Mouse (Mus musculus): Measurements from ENCODE around the gene Tspan6. TPM values are rescaled to one million over a fixed set of nuclear protein-coding genes. Genes with fewer than 3 reads are reported as not detected.
A peak's percentile ranks its signal among the peaks of the same experiment; 100 is the strongest.

The Tspan6 gene
- total RNA-seq (2012; rRNA removed), result 23.9 and 27.1 TPM in 2 replicates

GRCm38 (mm10) chrX:133898014-133898542 lies at the start of gene Tspan6:
TSS of gene Tspan6 (minus strand) at chrX:133898429.
- Histone ChIP-seq H3K27ac (ENCODE audit: insufficient read depth, low read depth, low read length, poor library complexity, severe bottlenecking) (no peak within 1 kb of the TSS), H3K36me3 (ENCODE audit: control insufficient read depth, insufficient read depth, low read length, poor library complexity, severe bottlenecking) (no peaks in the 10 kb centered on the region), H3K9me3 (ENCODE audit: control insufficient read depth, insufficient read depth, low read depth, low read length) (no peaks in the 10 kb centered on the region)

GRCm38 (mm10) chrX:133947427-133947826 lies 49.2 kb upstream of the Tspan6 start:
- in situ Hi-C loops (cut with MboI; ENCODE audit: low sequenced_read_pairs in 2 of 2, unreplicated experiment in 2 of 2), result no loop called here
- H3K27ac ChIP-seq (ENCODE audit: insufficient read depth, low read depth, low read length, poor library complexity, severe bottlenecking), result no peak overlapping the region
- H3K4me3 ChIP-seq (ENCODE audit: insufficient read depth in 1 of 2, low read depth in 1 of 2, low read length in 2 of 2, poor library complexity in 1 of 2, severe bottlenecking in 1 of 2), result no peak overlapping the region
- no peaks in the 10 kb centered on the region for H3K36me3 ChIP-seq (ENCODE audit: control insufficient read depth, insufficient read depth, low read length, poor library complexity, severe bottlenecking)
- TF ChIP-seq ZC3H11A (IDR thresholded peaks at IDR 0.05; ENCODE audit: borderline replicate concordance, low read depth, low read length) (peak; percentile 75), ZNF384 (IDR thresholded peaks at IDR 0.05; ENCODE audit: low read depth, low read length) (no peak), CHD2 (IDR thresholded peaks at IDR 0.05; ENCODE audit: low read depth, low read length) (no peak), HCFC1 (IDR thresholded peaks at IDR 0.05; ENCODE audit: borderline replicate concordance, insufficient read depth, low read length) (no peak), MAFK (IDR thresholded peaks at IDR 0.05; ENCODE audit: insufficient read depth, low read depth, low read length) (no peak)
- DNase-seq (ENCODE audit: low read depth, low spot score), result peak; percentile 11
- no peaks in the 10 kb centered on the region for H3K4me1 ChIP-seq (ENCODE audit: control insufficient read depth in 2 of 2, insufficient read depth in 2 of 2, low read length in 2 of 2, poor library complexity in 1 of 2)
- H3K9ac ChIP-seq (ENCODE audit: insufficient read depth, low read depth, low read length, poor library complexity, severe bottlenecking), result no peak overlapping the region
- no peaks in the 10 kb centered on the region for H3K9me3 ChIP-seq (ENCODE audit: control insufficient read depth, insufficient read depth, low read depth, low read length)

More at GRCm38 (mm10) chrX:133898014-133898542, at the start of gene Tspan6:
- H3K4me3 ChIP-seq (ENCODE audit: insufficient read depth in 1 of 2, low read depth in 1 of 2, low read length in 2 of 2, poor library complexity in 1 of 2, severe bottlenecking in 1 of 2), result peak within 1 kb of the TSS; percentile 68 to 72
- in situ Hi-C loops (cut with MboI; ENCODE audit: low sequenced_read_pairs in 2 of 2, unreplicated experiment in 2 of 2), result no loop called here
- H3K4me1 ChIP-seq (ENCODE audit: control insufficient read depth in 2 of 2, insufficient read depth in 2 of 2, low read length in 2 of 2, poor library complexity in 1 of 2), result no peaks in the 10 kb centered on the region
- DNase-seq (ENCODE audit: low read depth, low spot score), result peak; percentile 40
- no peak for TF ChIP-seq ZNF384 (IDR thresholded peaks at IDR 0.05; ENCODE audit: low read depth, low read length)
- H3K9ac ChIP-seq (ENCODE audit: insufficient read depth, low read depth, low read length, poor library complexity, severe bottlenecking), result peak within 1 kb of the TSS; percentile 59

- no peaks in the 10 kb centered on the region for H3K4me1 ChIP-seq (ENCODE audit: control insufficient read depth in 2 of 2, insufficient read depth in 2 of 2, low read length in 2 of 2, poor library complexity in 1 of 2)
- no peak overlapping the region for H3K9ac ChIP-seq (ENCODE audit: insufficient read depth, low read depth, low read length, poor library complexity, severe bottlenecking)
- in situ Hi-C loops (cut with MboI; ENCODE audit: low sequenced_read_pairs in 2 of 2, unreplicated experiment in 2 of 2), result no loop called here
- no peaks in the 10 kb centered on the region for H3K9me3 ChIP-seq (ENCODE audit: control insufficient read depth, insufficient read depth, low read depth, low read length)
- DNase-seq (ENCODE audit: low read depth, low spot score), result no peak
- H3K27ac ChIP-seq (ENCODE audit: insufficient read depth, low read depth, low read length, poor library complexity, severe bottlenecking), result no peak overlapping the region
- TF ChIP-seq ZNF384 (IDR thresholded peaks at IDR 0.05; ENCODE audit: low read depth, low read length), result no peak
- no peak for TF ChIP-seq CHD2 (IDR thresholded peaks at IDR 0.05; ENCODE audit: low read depth, low read length)
- no peak for TF ChIP-seq HCFC1 (IDR thresholded peaks at IDR 0.05; ENCODE audit: borderline replicate concordance, insufficient read depth, low read length)
- TF ChIP-seq MAFK (IDR thresholded peaks at IDR 0.05; ENCODE audit: insufficient read depth, low read depth, low read length), result no peak
- TF ChIP-seq ZC3H11A (IDR thresholded peaks at IDR 0.05; ENCODE audit: borderline replicate concordance, low read depth, low read length), result no peak
- H3K4me3 ChIP-seq (ENCODE audit: insufficient read depth in 1 of 2, low read depth in 1 of 2, low read length in 2 of 2, poor library complexity in 1 of 2, severe bottlenecking in 1 of 2), result no peak overlapping the region
- H3K36me3 ChIP-seq (ENCODE audit: control insufficient read depth, insufficient read depth, low read length, poor library complexity, severe bottlenecking), result no peaks in the 10 kb centered on the region
These were observed 41.3 kb upstream of the Tspan6 start for GRCm38 (mm10) chrX:133939561-133939960.

GRCm38 (mm10) chrX:133936605-133937225 lies 38.5 kb upstream of the Tspan6 start:
- TF ChIP-seq ZNF384 (IDR thresholded peaks at IDR 0.05; ENCODE audit: low read depth, low read length), result no peak
- TF ChIP-seq ZC3H11A (IDR thresholded peaks at IDR 0.05; ENCODE audit: borderline replicate concordance, low read depth, low read length), result no peak
- no peak for TF ChIP-seq CHD2 (IDR thresholded peaks at IDR 0.05; ENCODE audit: low read depth, low read length)
- TF ChIP-seq HCFC1 (IDR thresholded peaks at IDR 0.05; ENCODE audit: borderline replicate concordance, insufficient read depth, low read length), result no peak
- TF ChIP-seq MAFK (IDR thresholded peaks at IDR 0.05; ENCODE audit: insufficient read depth, low read depth, low read length), result no peak
- no peak for DNase-seq (ENCODE audit: low read depth, low spot score)
- Histone ChIP-seq H3K27ac (ENCODE audit: insufficient read depth, low read depth, low read length, poor library complexity, severe bottlenecking) (no peak overlapping the region), H3K9me3 (ENCODE audit: control insufficient read depth, insufficient read depth, low read depth, low read length) (no peaks in the 10 kb centered on the region), H3K9ac (ENCODE audit: insufficient read depth, low read depth, low read length, poor library complexity, severe bottlenecking) (no peak overlapping the region), H3K36me3 (ENCODE audit: control insufficient read depth, insufficient read depth, low read length, poor library complexity, severe bottlenecking) (no peaks in the 10 kb centered on the region), H3K4me1 (ENCODE audit: control insufficient read depth in 2 of 2, insufficient read depth in 2 of 2, low read length in 2 of 2, poor library complexity in 1 of 2) (no peaks in the 10 kb centered on the region), H3K4me3 (ENCODE audit: insufficient read depth in 1 of 2, low read depth in 1 of 2, low read length in 2 of 2, poor library complexity in 1 of 2, severe bottlenecking in 1 of 2) (no peak overlapping the region)
- in situ Hi-C loops (cut with MboI; ENCODE audit: low sequenced_read_pairs in 2 of 2, unreplicated experiment in 2 of 2), result no loop called here
